ENCODE assay signal across 16 mouse cellular contexts in genomic region chr14:123143489-123144046, GRCm38 (mm10).
DNase-seq lines count a peak whose midpoint lies in the region; ATAC-seq and TF ChIP-seq lines count a peak whose summit lies in the region.
"Had no signal": no experiment of that assay in that cellular context is flagged by ENCODE, and none has a peak within 500 bp of the region (broad histone marks: within the 10 kb centered on the region; RNA-seq: fewer than 3 reads in every experiment).

No protein-coding gene starts in this region.

- peaks cover 10% of the 10 kb centered on the region; the same call in 1 of the 2 replicates for H3K27me3 ChIP-seq in heart, embryonic 14.5 days (ENCODE audit: control insufficient read depth, insufficient read depth, low read length)
- H3K27me3 ChIP-seq: liver, embryonic 15.5 days; neural tube, embryonic 15.5 days had no signal

- H3K9me3 ChIP-seq in heart, embryonic 14.5 days (ENCODE audit: control insufficient read depth, low read length) = no peaks in the 10 kb centered on the region
- H3K9me3 ChIP-seq: limb, embryonic 10.5 days; liver, embryonic 15.5 days; neural tube, embryonic 15.5 days had no signal

- no peak for ATAC-seq in heart, embryonic 14.5 days (ENCODE audit: insufficient number of reproducible peaks, insufficient read depth, low FRiP score, low read depth)

- 0 out of 2 replicates have a peak overlapping the region, but pooled peaks have one; percentile 7 for H3K4me2 ChIP-seq in heart, embryonic 14.5 days (ENCODE audit: low read length)
- H3K4me2 ChIP-seq: hindbrain, embryonic 14.5 days; liver, embryonic 15.5 days; neural tube, embryonic 15.5 days had no signal

- no peak overlapping the region for H3K9ac ChIP-seq in heart, embryonic 14.5 days (ENCODE audit: low read length)
- H3K9ac ChIP-seq: hindbrain, embryonic 14.5 days; liver, embryonic 15.5 days; neural tube, embryonic 15.5 days had no signal

- no peak overlapping the region for H3K4me3 ChIP-seq in heart, embryonic 14.5 days (ENCODE audit: control insufficient read depth in 1 of 2, insufficient read depth in 1 of 2, low read depth in 1 of 2, low read length in 2 of 2)
- no peak overlapping the region for H3K4me3 ChIP-seq in left cerebral cortex, adult 2 months
- H3K4me3 ChIP-seq: limb, embryonic 10.5 days; liver, embryonic 15.5 days; neural tube, embryonic 15.5 days had no signal

- TF ChIP-seq CTCF in left cerebral cortex, adult 2 months (IDR thresholded peaks at IDR 0.05) = no peak

- no peak overlapping the region for H3K27ac ChIP-seq in heart, embryonic 14.5 days (replicated peaks in 1 of 2; ENCODE audit: control insufficient read depth in 1 of 2, insufficient read depth in 1 of 2, low read depth in 2 of 2, low read length in 2 of 2)
- no peak overlapping the region for H3K27ac ChIP-seq in left cerebral cortex, adult 2 months
- H3K27ac ChIP-seq: hindbrain, embryonic 14.5 days; limb, embryonic 10.5 days; liver, embryonic 15.5 days; macrophage; neural tube, embryonic 15.5 days had no signal

- H3K36me3 ChIP-seq in heart, embryonic 14.5 days (ENCODE audit: control insufficient read depth, insufficient read depth, low read length) = no peaks in the 10 kb centered on the region
- H3K36me3 ChIP-seq: limb, embryonic 10.5 days; liver, embryonic 15.5 days; neural tube, embryonic 15.5 days had no signal

- WGBS in heart, embryonic 14.5 days = 40% methylated on average over 5 of the region's 5 CpGs

- intact Hi-C loops in heart, postnatal 36 days (cut with DNase I) = no loop called here
- intact Hi-C loops in left cerebral cortex, adult 2 months (cut with DNase I) = loop anchor here (5.0 kb wide), 2 partner anchors 89 to 106 kb away; no protein-coding TSS in a partner anchor

- H3K4me1 ChIP-seq in heart, embryonic 14.5 days (ENCODE audit: control insufficient read depth in 2 of 2, insufficient read depth in 2 of 2, low read length in 2 of 2) = peaks cover 0 to 3% of the 10 kb centered on the region in 2 experiments; a peak in 1 of 4 replicates
- H3K4me1 ChIP-seq: limb, embryonic 10.5 days; liver, embryonic 15.5 days had no signal

- DNase-seq in heart, postnatal 36 days = no peak
- peak; percentile 74 for DNase-seq in brain, adult 2 months (ENCODE audit: low read depth, low spot score)
- DNase-seq in cerebellum, adult 18-20 months = peak; percentile 14 to 33
- DNase-seq in left cerebral cortex, adult 2 months (ENCODE audit: extremely low spot score in 1 of 2, low spot score in 2 of 2) = peak; percentile 9 to 23
- DNase-seq in embryo, embryonic 11 days = no peak
- DNase-seq in lung, postnatal 14 days = no peak
- DNase-seq in thymus, adult 18-20 months = no peak
- DNase-seq: adrenal gland, postnatal 25 days; heart, adult 18-20 months; kidney, adult 2 months had no signal

Comparison
In these comparisons a context has a peak if more than half of its experiments do, and no peak if none do; other contexts are left out.
1. DNase-seq: peak in brain, adult 2 months (single experiment), cerebellum, adult 18-20 months (2 of 2) and left cerebral cortex, adult 2 months (2 of 2); none in heart, postnatal 36 days (0 of 2), embryo, embryonic 11 days (single experiment), lung, postnatal 14 days (single experiment) and thymus, adult 18-20 months (0 of 2).